Mouse (Mus musculus): Measurements from ENCODE around the gene Nudcd3. TPM values are rescaled to one million over a fixed set of nuclear protein-coding genes. Genes with fewer than 3 reads are reported as not detected.

The Nudcd3 gene
- polyA plus RNA-seq, 1 experiment from 2014 or later = 65.2 TPM

DNA sequence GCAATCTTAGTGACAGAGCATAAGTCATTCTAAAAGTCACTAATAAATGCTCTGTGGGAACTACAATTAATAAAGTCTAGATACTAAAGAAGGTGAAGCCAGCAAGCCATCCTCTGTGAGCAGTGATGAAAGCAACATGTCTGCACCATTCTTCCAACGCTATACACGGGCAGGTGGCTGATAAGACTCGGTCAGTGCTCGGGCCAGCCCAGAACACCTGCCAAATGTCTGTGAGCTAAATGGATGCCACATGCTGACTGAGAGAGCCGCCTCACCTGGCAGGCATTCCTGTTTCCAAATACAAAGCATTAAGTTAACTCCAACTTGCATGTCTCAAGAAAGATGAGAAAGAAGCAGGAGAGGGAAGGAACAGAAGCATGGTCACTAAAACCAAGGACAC lies 43.1 kb downstream of the Nudcd3 start:
- ATAC-seq (ENCODE audit: low FRiP score, low read depth) = no peak
- Histone ChIP-seq H3K4me2 (no peak overlapping the region), H3K4me3 (no peak overlapping the region), H3K9me3 (no peaks in the 10 kb centered on the region), H3K27ac (replicated peaks) (no peak overlapping the region), H3K36me3 (no peaks in the 10 kb centered on the region), H3K27me3 (no peaks in the 10 kb centered on the region), H3K9ac (no peak overlapping the region), H3K4me1 (replicated peaks) (peaks cover 44% of the 10 kb centered on the region)
- WGBS = 71% methylated on average over 5 of the region's 5 CpGs

DNA sequence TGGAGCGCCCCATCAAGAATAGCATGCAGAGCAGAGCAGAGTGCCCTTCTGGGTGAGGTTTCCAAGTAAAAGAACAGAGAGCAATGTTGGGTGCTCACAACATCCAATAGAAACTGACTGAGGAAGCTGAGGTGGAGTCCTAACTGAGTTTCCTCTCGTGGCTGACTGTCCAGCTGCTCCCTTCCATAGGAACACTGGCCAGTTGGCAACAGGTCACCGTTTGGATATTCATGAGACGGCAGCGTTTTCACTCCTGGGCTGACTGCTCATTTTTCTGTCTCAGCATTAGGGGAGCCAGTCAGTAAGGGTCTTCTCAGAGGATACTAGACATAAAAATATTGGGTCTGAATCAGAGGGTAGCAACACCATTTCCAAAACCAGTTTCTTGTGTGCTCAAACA lies 43.6 kb downstream of the Nudcd3 start:
- Histone ChIP-seq H3K4me1 (replicated peaks) (peaks cover 40% of the 10 kb centered on the region), H3K27ac (replicated peaks) (no peak overlapping the region)
- WGBS = 60% methylated on average over 5 of the region's 5 CpGs

DNA sequence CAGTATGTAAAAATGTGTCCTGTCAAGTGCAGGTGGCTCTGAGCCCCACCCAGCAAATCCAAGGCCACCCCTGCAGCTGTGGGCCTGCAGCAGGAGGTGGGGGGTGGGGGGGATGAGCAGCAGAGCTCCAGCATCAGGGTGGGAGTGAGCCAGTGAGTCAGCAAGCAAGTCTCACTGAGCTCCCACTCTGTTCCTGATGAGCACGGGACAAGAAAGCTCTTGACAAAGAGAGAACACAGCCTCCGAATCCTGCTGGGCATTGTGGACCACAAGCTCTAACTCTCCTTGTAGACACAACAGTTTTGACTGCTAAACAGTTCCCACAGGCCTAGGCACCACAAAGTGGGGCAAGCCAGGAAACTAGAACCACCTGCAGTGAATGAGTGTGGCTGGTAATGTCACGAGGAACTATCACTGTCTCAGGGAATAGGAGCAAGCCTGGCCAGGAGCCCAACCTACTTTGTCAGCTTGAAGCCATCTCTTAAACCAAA lies 46.0 kb downstream of the Nudcd3 start:
- 55% methylated on average over 3 of the region's 3 CpGs for WGBS
- H3K27me3 ChIP-seq = no peaks in the 10 kb centered on the region
- H3K9me3 ChIP-seq = no peaks in the 10 kb centered on the region
- no peak for ATAC-seq (ENCODE audit: low FRiP score, low read depth)
- H3K27ac ChIP-seq (replicated peaks) = no peak overlapping the region
- no peak overlapping the region for H3K9ac ChIP-seq
- H3K36me3 ChIP-seq = peaks cover 4% of the 10 kb centered on the region; the same call in 1 of the 2 replicates
- H3K4me2 ChIP-seq = no peak overlapping the region
- peaks cover 27% of the 10 kb centered on the region for H3K4me1 ChIP-seq (replicated peaks)
- H3K4me3 ChIP-seq = no peak overlapping the region

More for the DNA sequence above, 43.6 kb downstream of the Nudcd3 start:
- Histone ChIP-seq H3K4me2 (no peak overlapping the region), H3K4me3 (no peak overlapping the region), H3K9ac (no peak overlapping the region), H3K36me3 (no peaks in the 10 kb centered on the region), H3K27me3 (no peaks in the 10 kb centered on the region), H3K9me3 (no peaks in the 10 kb centered on the region)
- no peak for ATAC-seq (ENCODE audit: low FRiP score, low read depth)

DNA sequence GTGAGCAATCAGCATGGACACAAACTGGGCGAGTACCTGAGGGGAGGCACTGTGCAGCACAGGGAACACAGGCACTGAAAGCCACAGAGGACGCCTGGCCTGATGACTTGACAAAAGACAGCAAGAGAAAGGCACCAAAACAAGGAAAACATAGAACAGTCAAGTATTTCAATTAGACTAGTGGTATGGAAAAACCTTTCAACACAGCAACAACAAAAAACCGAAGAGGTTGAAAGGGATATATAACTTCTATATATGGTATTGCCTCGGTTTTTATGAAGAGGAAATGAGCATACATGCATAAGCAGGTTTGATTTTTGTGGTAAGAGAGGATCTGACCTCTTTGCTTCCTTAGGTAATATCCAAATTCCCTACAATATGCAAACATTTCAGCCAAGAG lies 47.4 kb downstream of the Nudcd3 start:
- Histone ChIP-seq H3K27me3 (no peaks in the 10 kb centered on the region), H3K36me3 (peaks cover 11% of the 10 kb centered on the region), H3K9me3 (no peaks in the 10 kb centered on the region), H3K9ac (no peak overlapping the region), H3K4me3 (no peak overlapping the region), H3K27ac (replicated peaks) (no peak overlapping the region), H3K4me1 (replicated peaks) (peaks cover 26% of the 10 kb centered on the region), H3K4me2 (no peak overlapping the region)
- no peak for ATAC-seq (ENCODE audit: low FRiP score, low read depth)
- WGBS = 88% methylated on average over 4 of the region's 4 CpGs

DNA sequence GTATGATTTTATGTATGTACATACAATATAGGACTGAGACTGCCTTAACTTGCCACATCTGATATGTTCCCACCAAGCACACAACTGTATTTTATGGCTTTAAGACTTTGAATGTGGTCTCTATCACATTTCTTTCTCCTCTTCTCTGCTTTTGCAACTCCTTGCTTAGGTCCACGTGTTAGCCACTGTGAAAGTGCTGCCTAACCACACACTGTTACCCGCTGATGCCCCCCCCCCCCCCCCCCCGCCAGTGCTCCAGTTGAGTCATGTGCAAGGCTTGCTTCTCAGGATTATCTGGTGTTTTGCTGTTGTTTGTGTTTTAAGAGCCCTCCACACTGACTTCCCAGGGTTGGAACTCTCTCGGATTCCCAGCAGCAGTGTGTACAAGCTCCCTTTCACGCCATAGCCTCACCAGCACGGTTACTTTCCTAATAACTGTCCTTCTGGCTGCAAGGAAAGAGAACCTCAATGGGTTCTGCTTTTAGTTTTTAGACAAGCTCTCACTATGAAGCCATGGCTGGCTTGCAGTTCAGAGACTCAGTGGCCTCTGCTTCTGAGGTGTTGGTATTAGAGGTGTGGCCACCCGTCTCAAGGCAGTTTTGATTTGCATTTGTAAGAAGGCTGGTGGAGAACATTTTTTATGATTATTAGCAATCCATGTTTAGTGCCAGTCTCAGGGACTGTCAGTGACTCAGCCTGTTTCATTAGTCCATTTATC lies 61.8 kb downstream of the Nudcd3 start:
- Histone ChIP-seq H3K4me1 (replicated peaks) (no peaks in the 10 kb centered on the region), H3K9me3 (no peaks in the 10 kb centered on the region), H3K27me3 (no peaks in the 10 kb centered on the region), H3K9ac (no peak overlapping the region), H3K36me3 (no peaks in the 10 kb centered on the region), H3K4me3 (no peak overlapping the region), H3K4me2 (no peak overlapping the region), H3K27ac (replicated peaks) (no peak overlapping the region)
- no peak for ATAC-seq (ENCODE audit: low FRiP score, low read depth)
- WGBS = 84% methylated on average over 6 of the region's 7 CpGs

DNA sequence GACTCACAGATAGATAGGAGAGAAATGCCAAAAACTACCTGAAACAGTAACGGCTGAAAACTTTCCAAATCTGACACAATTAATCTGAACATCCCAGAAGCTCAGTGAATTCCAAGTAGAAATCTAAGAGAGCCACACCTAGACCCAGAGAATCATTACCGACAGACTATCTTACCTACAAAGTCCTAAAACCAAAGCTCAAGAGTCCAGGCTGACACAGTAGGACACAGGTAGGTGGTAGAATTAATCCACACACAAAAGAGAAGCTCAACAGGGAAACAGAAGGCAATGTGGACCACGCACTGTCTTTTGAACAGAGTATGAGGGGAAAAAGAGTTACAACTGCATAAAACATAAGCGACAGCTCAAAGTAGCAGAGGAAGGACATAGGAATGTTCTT lies 67.3 kb downstream of the Nudcd3 start:
- no peak overlapping the region for H3K9ac ChIP-seq
- no peak for ATAC-seq (ENCODE audit: low FRiP score, low read depth)
- no peak overlapping the region for H3K4me2 ChIP-seq
- H3K4me3 ChIP-seq = no peak overlapping the region
- 98% methylated on average over 4 of the region's 4 CpGs for WGBS
- H3K36me3 ChIP-seq = no peaks in the 10 kb centered on the region
- H3K4me1 ChIP-seq (replicated peaks) = no peaks in the 10 kb centered on the region
- no peaks in the 10 kb centered on the region for H3K9me3 ChIP-seq
- no peaks in the 10 kb centered on the region for H3K27me3 ChIP-seq
- no peak overlapping the region for H3K27ac ChIP-seq (replicated peaks)

DNA sequence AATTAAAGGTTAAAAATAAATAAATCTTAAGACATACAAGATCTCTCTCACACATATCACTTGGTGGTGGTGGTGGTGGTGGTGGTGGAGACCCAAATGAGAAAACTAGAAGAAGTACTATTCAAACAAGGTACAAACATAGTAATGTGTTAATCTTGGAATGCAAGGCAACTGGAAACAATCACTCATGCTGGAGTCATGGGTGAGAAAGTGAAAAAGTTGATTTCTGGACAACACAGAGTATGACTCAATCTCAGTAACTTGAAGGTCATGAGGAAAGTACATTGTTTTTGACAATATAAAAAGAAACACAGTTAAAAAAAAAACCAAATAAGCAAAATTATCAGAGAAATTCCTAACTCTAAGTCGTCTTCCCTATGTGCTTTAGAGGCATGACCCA lies 69.6 kb downstream of the Nudcd3 start:
- Histone ChIP-seq H3K4me3 (no peak overlapping the region), H3K4me2 (no peak overlapping the region), H3K27me3 (no peaks in the 10 kb centered on the region), H3K4me1 (replicated peaks) (no peaks in the 10 kb centered on the region), H3K9me3 (no peaks in the 10 kb centered on the region), H3K27ac (replicated peaks) (no peak overlapping the region), H3K36me3 (no peaks in the 10 kb centered on the region), H3K9ac (no peak overlapping the region)
- ATAC-seq (ENCODE audit: low FRiP score, low read depth) = no peak
- 94% methylated on average over 1 of the region's 1 CpGs for WGBS

DNA sequence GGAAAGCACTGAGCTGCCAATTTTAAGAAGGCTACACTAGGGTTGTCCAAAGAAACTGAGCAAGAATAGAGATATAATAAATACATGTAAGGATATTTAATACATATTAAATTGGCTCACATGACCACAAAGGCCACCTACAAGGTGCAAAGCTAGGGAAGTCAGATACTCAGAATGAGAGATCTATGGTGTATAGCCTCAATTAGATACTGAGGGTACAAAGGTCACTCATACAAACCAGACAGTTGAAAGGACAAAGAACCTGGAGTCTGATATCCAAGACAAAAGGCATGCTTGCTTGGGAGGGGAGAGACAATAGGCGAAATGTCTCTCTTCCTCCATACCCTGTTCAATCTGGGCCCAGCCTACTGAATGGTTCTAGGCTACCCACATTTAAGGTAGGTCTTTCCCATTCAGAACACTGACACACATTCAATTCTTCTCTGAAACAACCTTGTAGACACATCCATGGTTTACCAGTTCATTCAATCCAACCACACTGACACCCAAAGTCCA lies 76.6 kb downstream of the Nudcd3 start:
- Histone ChIP-seq H3K4me2 (no peak overlapping the region), H3K9me3 (no peaks in the 10 kb centered on the region), H3K4me3 (no peak overlapping the region), H3K4me1 (replicated peaks) (peaks cover 6% of the 10 kb centered on the region; the same call in 1 of the 2 replicates), H3K27me3 (no peaks in the 10 kb centered on the region), H3K36me3 (peaks cover 6% of the 10 kb centered on the region), H3K9ac (no peak overlapping the region), H3K27ac (replicated peaks) (no peak overlapping the region)
- WGBS = 96% methylated on average over 1 of the region's 1 CpGs
- ATAC-seq (ENCODE audit: low FRiP score, low read depth) = no peak

DNA sequence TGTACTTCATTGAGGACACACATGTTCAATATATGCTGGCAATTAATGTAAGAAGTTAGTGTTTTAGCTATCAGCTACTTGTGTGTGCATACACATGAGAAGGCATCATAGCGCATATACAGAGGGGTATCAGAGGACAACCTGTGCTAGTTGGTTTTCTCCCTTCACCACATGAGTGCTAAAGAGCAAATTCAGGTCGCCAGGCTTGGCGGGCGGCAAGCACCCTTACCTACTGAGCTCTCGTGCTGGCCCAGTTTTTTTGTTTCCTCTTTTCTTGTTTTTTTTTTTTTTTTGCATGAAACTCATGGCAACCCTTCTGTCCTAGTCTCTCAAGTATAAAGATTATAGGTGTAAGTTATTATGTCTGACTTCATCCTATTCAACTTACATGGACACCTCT lies 77.6 kb downstream of the Nudcd3 start:
- WGBS = 96% methylated on average over 5 of the region's 5 CpGs
- no peak for ATAC-seq (ENCODE audit: low FRiP score, low read depth)
- peaks cover 6% of the 10 kb centered on the region for H3K36me3 ChIP-seq
- no peaks in the 10 kb centered on the region for H3K27me3 ChIP-seq
- no peak overlapping the region for H3K9ac ChIP-seq
- no peak overlapping the region for H3K4me2 ChIP-seq
- no peak overlapping the region for H3K4me3 ChIP-seq
- no peak overlapping the region for H3K27ac ChIP-seq (replicated peaks)
- peaks cover 6% of the 10 kb centered on the region; the same call in 1 of the 2 replicates for H3K4me1 ChIP-seq (replicated peaks)
- H3K9me3 ChIP-seq = no peaks in the 10 kb centered on the region

DNA sequence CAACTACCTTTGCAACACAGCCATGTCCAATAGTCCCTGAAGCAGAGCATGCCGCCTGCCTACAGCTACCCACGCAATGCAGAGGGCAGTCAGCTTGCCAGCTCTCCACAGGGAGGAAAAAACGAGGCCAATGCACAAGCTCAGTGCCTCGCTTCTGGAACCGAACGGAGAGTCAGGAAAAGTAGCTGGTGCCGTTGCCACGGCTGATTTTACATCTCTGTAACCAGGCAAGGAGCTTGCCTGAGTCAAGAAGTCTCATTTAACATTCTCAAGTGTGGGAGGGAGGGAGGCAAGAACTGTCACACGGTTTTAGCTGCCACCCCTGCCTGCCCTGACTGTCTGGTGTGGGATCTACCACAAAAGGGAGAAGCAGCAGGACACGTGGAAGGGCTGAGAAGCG lies 79.6 kb downstream of the Nudcd3 start:
- Histone ChIP-seq H3K9me3 (no peaks in the 10 kb centered on the region), H3K4me2 (no peak overlapping the region), H3K9ac (no peak overlapping the region), H3K4me3 (no peak overlapping the region), H3K27ac (replicated peaks) (peak overlapping the region; percentile 30; the same call in 1 of the 2 replicates), H3K27me3 (no peaks in the 10 kb centered on the region), H3K36me3 (peaks cover 6% of the 10 kb centered on the region), H3K4me1 (replicated peaks) (peaks cover 6% of the 10 kb centered on the region; the same call in 1 of the 2 replicates)
- 54% methylated on average over 11 of the region's 11 CpGs for WGBS
- ATAC-seq (ENCODE audit: low FRiP score, low read depth) = 0 out of 2 replicates have a peak, but pooled peaks have one; percentile 45

DNA sequence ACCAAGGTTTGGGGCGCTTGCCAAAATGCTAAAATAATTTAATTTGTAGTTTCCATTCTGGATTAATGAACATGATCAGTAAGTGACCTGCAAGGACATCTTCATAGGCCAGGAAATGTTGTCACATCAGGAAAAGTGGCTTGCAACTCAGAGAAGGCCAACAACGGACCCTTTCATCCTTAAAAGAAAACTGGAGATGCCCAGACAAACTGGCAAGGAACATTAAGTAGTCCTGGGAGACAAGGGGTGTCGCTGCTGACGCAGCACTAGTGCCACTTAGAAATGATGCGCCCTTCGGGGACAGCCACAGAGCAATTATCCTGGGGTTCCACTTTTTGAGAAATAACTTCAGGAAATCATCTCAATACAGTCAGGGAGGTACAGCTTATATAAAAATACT lies 80.2 kb downstream of the Nudcd3 start:
- no peak for ATAC-seq (ENCODE audit: low FRiP score, low read depth)
- Histone ChIP-seq H3K4me2 (no peak overlapping the region), H3K4me3 (no peak overlapping the region), H3K9me3 (no peaks in the 10 kb centered on the region), H3K27me3 (no peaks in the 10 kb centered on the region), H3K4me1 (replicated peaks) (peaks cover 6% of the 10 kb centered on the region; the same call in 1 of the 2 replicates), H3K9ac (no peak overlapping the region), H3K27ac (replicated peaks) (no peak overlapping the region), H3K36me3 (peaks cover 6% of the 10 kb centered on the region)
- WGBS = 89% methylated on average over 6 of the region's 6 CpGs

DNA sequence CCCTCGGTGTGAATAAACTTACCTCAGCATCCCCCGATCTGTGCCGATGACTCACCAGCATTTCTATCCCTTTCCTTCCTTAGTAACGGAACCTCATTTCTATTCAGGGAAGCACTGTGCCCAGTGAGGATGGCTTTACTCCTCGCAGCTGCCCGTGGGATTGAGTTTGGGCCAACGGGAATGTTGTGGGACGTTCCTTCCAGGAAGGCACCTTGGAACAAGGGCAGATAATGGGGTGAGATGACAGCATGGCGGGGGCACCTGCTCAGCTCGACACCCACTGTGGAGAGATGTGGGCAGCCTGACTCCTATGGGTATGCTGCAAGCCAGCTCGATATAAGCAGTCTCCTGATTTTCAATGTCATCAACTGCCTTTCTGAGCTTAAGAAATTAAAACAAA lies 80.9 kb downstream of the Nudcd3 start:
- no peak overlapping the region for H3K4me3 ChIP-seq
- no peaks in the 10 kb centered on the region for H3K27me3 ChIP-seq
- H3K4me1 ChIP-seq (replicated peaks) = peaks cover 6% of the 10 kb centered on the region; the same call in 1 of the 2 replicates
- H3K9me3 ChIP-seq = no peaks in the 10 kb centered on the region
- whole genome bisulfite sequencing = 88% methylated on average over 11 of the region's 11 CpGs
- no peak overlapping the region for H3K27ac ChIP-seq (replicated peaks)
- no peak overlapping the region for H3K9ac ChIP-seq
- peaks cover 6% of the 10 kb centered on the region for H3K36me3 ChIP-seq
- ATAC-seq (ENCODE audit: low FRiP score, low read depth) = no peak
- H3K4me2 ChIP-seq = no peak overlapping the region

All from hindbrain, embryonic 15.5 days (tissue).